Mouse (Mus musculus): ENCODE data around the gene Wnk2.

Wnk2 gene

GRCm38 (mm10) chr13:49147858-49148226 lies at the start of gene Wnk2:
Gene Wnk2 (minus strand): TSS chr13:49148014.
- peak; percentile 71 for DNase-seq (ENCODE audit: low read depth, low spot score)

- DNase-seq (ENCODE audit: low read depth, low spot score): no peak
These were observed 49.0 kb upstream of the Wnk2 start for GRCm38 (mm10) chr13:49196766-49197165.

- DNase-seq (ENCODE audit: low read depth, low spot score): no peak
These were observed 48.4 kb upstream of the Wnk2 start for GRCm38 (mm10) chr13:49196211-49196610.

GRCm38 (mm10) chr13:49195651-49196050 lies 47.8 kb upstream of the Wnk2 start:
- no peak for DNase-seq (ENCODE audit: low read depth, low spot score)

- DNase-seq (ENCODE audit: low read depth, low spot score): no peak
These were observed 47.0 kb upstream of the Wnk2 start for GRCm38 (mm10) chr13:49194811-49195210.

GRCm38 (mm10) chr13:49193650-49194049 lies 45.8 kb upstream of the Wnk2 start:
- DNase-seq (ENCODE audit: low read depth, low spot score): no peak

- no peak for DNase-seq (ENCODE audit: low read depth, low spot score)
These were observed 44.5 kb upstream of the Wnk2 start for GRCm38 (mm10) chr13:49192156-49192855.

- no peak for DNase-seq (ENCODE audit: low read depth, low spot score)
These were observed 43.8 kb upstream of the Wnk2 start for GRCm38 (mm10) chr13:49191673-49192035.

GRCm38 (mm10) chr13:49190876-49191672 lies 43.3 kb upstream of the Wnk2 start:
- DNase-seq (ENCODE audit: low read depth, low spot score): no peak

GRCm38 (mm10) chr13:49189970-49190870 lies 42.4 kb upstream of the Wnk2 start:
- DNase-seq (ENCODE audit: low read depth, low spot score): no peak

- DNase-seq (ENCODE audit: low read depth, low spot score): no peak
These were observed 41.1 kb upstream of the Wnk2 start for GRCm38 (mm10) chr13:49188966-49189360.

- peak; percentile 23 for DNase-seq (ENCODE audit: low read depth, low spot score)
These were observed 40.6 kb upstream of the Wnk2 start for GRCm38 (mm10) chr13:49188219-49188965.

- peak; percentile 94 for DNase-seq (ENCODE audit: low read depth, low spot score)
These were observed 39.7 kb upstream of the Wnk2 start, which contains the start of gene Ninj1 for GRCm38 (mm10) chr13:49187288-49188218. Gene Ninj1 (plus strand): TSS chr13:49187485.

- DNase-seq (ENCODE audit: low read depth, low spot score): no peak
These were observed 39.0 kb upstream of the Wnk2 start for GRCm38 (mm10) chr13:49186798-49187287.

GRCm38 (mm10) chr13:49183646-49184045 lies 35.8 kb upstream of the Wnk2 start:
- no peak for DNase-seq (ENCODE audit: low read depth, low spot score)

- no peak for DNase-seq (ENCODE audit: low read depth, low spot score)
These were observed 35.3 kb upstream of the Wnk2 start for GRCm38 (mm10) chr13:49183161-49183560.

GRCm38 (mm10) chr13:49181411-49181984 lies 33.7 kb upstream of the Wnk2 start:
- no peak for DNase-seq (ENCODE audit: low read depth, low spot score)

- no peak for DNase-seq (ENCODE audit: low read depth, low spot score)
These were observed 32.9 kb upstream of the Wnk2 start for GRCm38 (mm10) chr13:49180691-49181090.

- no peak for DNase-seq (ENCODE audit: low read depth, low spot score)
These were observed 32.5 kb upstream of the Wnk2 start for GRCm38 (mm10) chr13:49180274-49180673.

Data from CD4-positive, CD25-positive, alpha-beta regulatory T cell, adult 2 months (primary cell).